Mouse (Mus musculus) liver, embryonic 16.5 days (tissue): ENCODE measurements around the gene Cdh13. TPM values are rescaled to one million over a fixed set of nuclear protein-coding genes. Genes with fewer than 3 reads are reported as not detected.

Experiments
- ATAC-seq: fragments of 200-750 bp; cut with Nextera tagmentation; 2 replicates; pipeline ENCODE4 v1.8.0; 2017; ENCODE audit warnings: low read depth, mild to moderate bottlenecking, moderate number of reproducible peaks, moderate library complexity
- H3K27ac ChIP-seq: fragments of 300-500 bp; sonication (generic); 2 replicates; pipeline ENCODE4 v1.5.1; 2014; ENCODE audit warnings: mild to moderate bottlenecking, low read length
- H3K27me3 ChIP-seq: fragments of 300-500 bp; sonication (generic); 2 replicates; pipeline ENCODE4 v1.6.1; 2014; ENCODE audit warnings: low read depth, low read length, mixed read lengths; ENCODE audit not compliant: control insufficient read depth, insufficient read depth
- H3K36me3 ChIP-seq: fragments of 300-500 bp; sonication (generic); 2 replicates; pipeline ENCODE4 v1.6.1; 2014; ENCODE audit warnings: mild to moderate bottlenecking; ENCODE audit not compliant: control insufficient read depth, insufficient read depth
- H3K4me1 ChIP-seq: fragments of 300-500 bp; sonication (generic); 2 replicates; pipeline ENCODE4 v1.6.1; 2014; ENCODE audit warnings: low read depth, low read length, mixed read lengths; ENCODE audit not compliant: control insufficient read depth
- H3K4me2 ChIP-seq: fragments of 300-500 bp; sonication (generic); 2 replicates; pipeline ENCODE4 v1.6.1; 2014; ENCODE audit warnings: low read depth, low read length, mixed read lengths
- H3K4me3 ChIP-seq: fragments of 300-500 bp; sonication (generic); 2 replicates; pipeline ENCODE4 v1.5.1; 2014; ENCODE audit warnings: low read depth, mild to moderate bottlenecking, low read length
- H3K9ac ChIP-seq: fragments of 300-500 bp; sonication (generic); 2 replicates; pipeline ENCODE4 v1.6.1; 2014; ENCODE audit warnings: low read depth, low read length
- H3K9me3 ChIP-seq: fragments of 300-500 bp; sonication (generic); replicated peaks from 2 replicates; pipeline ENCODE4 v1.6.1; 2016; ENCODE audit warnings: low read length; ENCODE audit not compliant: control insufficient read depth
- WGBS: fragments of 180-500 bp; shearing (Covaris S2); extraction: QIAGEN DNeasy Blood & Tissue Kit; methylation state at CpG from one replicate; pipeline ENCODE4 v1.1.7; 2014; ENCODE audit not compliant: insufficient replicate concordance; 5-methylcytosine and 5-hydroxymethylcytosine counted together
- polyA plus RNA-seq: library from polyadenylated mRNA; unstranded; fragments of >200 nt; fragmentation: Nextera tagmentation; extraction: Ambion mirVana; gene quantifications from 2 replicates; pipeline ENCODE4 v1.2.1, GENCODE M21; 2015

The Cdh13 gene
- polyA plus RNA-seq, 1 experiment from 2014 or later: 1.0 TPM

DNA sequence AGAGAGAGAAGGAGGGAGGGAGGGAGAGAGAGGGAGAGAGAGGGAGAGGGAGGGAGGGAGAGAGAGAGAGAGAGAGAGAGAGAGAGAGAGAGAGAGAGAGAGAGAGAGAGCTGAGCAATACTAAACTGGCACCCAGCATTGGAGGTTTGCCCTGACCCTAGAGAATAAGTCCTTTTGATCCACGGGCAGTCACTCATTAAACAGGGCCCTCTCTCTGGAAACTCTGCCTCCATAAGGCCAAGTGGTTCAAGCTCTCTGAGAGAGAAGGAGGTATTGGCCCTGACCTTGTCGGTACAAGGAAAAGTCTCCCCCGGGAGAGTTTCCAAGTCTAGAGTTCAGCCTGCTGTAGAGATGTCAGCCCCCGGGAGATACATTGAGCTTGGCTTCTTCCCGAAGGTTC lies 564.5 kb downstream of the Cdh13 start:
- no peak overlapping the region for H3K4me3 ChIP-seq
- H3K4me2 ChIP-seq: no peak overlapping the region
- no peaks in the 10 kb centered on the region for H3K9me3 ChIP-seq
- H3K36me3 ChIP-seq: no peaks in the 10 kb centered on the region
- no peak overlapping the region for H3K9ac ChIP-seq
- ATAC-seq: no peak
- WGBS: 51% methylated on average over 5 of the region's 5 CpGs
- no peaks in the 10 kb centered on the region for H3K27me3 ChIP-seq
- no peaks in the 10 kb centered on the region for H3K4me1 ChIP-seq
- H3K27ac ChIP-seq: no peak overlapping the region

DNA sequence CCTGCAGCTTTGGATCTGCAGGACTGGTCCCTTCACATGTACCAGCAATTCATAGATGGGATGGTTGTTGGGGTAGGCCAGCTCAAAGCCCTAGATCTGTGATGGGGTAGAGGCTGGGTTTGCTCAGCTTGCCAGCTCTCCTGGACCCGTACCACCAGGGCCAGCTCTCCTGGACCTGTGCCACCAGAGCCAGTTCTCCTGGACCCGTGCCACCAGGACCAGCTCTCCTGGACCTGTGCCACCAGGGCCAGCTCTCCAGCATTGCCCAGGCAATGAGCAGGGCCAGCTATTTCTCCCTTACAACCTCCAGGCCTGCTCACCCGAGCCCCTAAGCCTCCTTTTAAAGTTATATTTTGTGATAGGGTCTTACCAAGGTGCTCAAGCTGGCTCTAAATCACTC lies 566.0 kb downstream of the Cdh13 start:
- no peaks in the 10 kb centered on the region for H3K36me3 ChIP-seq
- H3K9ac ChIP-seq: no peak overlapping the region
- no peak for ATAC-seq
- no peak overlapping the region for H3K4me2 ChIP-seq
- H3K4me1 ChIP-seq: no peaks in the 10 kb centered on the region
- no peaks in the 10 kb centered on the region for H3K27me3 ChIP-seq
- 42% methylated on average over 3 of the region's 3 CpGs for WGBS
- no peaks in the 10 kb centered on the region for H3K9me3 ChIP-seq
- H3K4me3 ChIP-seq: no peak overlapping the region
- no peak overlapping the region for H3K27ac ChIP-seq

DNA sequence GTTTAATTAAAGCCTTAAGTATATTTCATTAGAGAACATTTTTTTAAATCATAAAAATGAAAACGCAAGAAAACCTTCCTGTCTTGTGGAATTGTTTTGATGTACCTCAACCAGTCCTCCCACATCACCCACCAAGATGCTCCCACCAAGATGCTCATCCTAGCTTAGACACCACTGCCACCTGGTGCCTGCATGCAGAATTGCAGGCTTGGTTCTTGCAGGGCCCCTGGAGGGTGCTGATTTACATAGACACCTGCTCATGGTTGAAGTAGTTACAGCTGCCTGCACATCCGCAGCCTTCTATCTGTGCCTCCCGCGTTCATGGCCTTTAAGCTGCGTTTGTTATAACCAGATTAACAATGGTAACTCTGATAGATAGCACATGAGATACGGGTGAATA lies 566.8 kb downstream of the Cdh13 start:
- Histone ChIP-seq H3K9ac (no peak overlapping the region), H3K27ac (no peak overlapping the region), H3K27me3 (no peaks in the 10 kb centered on the region), H3K9me3 (no peaks in the 10 kb centered on the region), H3K36me3 (no peaks in the 10 kb centered on the region), H3K4me1 (no peaks in the 10 kb centered on the region), H3K4me3 (no peak overlapping the region), H3K4me2 (no peak overlapping the region)
- WGBS: 13% methylated on average over 6 of the region's 6 CpGs
- ATAC-seq: no peak

DNA sequence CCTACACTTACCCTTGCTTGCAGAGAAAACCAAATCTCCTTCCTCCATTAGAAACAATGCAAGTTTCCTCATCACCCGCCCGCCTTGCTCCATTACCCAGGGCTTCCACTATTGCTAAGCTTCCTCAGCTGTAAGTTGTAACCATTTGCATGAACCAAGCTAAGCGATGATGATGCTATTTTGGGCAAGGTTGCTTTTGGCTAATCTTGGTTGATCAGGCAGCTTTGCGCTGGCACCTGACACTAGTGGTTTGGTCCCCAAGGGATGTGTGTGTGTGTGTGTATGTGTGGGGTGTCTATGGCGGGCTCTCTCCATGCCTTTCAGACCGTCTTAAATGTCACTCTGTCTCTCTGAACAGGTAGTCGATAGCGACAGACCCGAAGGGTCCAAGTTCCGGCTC lies 567.8 kb downstream of the Cdh13 start:
- H3K36me3 ChIP-seq: no peaks in the 10 kb centered on the region
- WGBS: 74% methylated on average over 10 of the region's 10 CpGs
- no peaks in the 10 kb centered on the region for H3K27me3 ChIP-seq
- no peak overlapping the region for H3K4me2 ChIP-seq
- no peak overlapping the region for H3K9ac ChIP-seq
- no peak overlapping the region for H3K27ac ChIP-seq
- H3K4me1 ChIP-seq: no peaks in the 10 kb centered on the region
- no peaks in the 10 kb centered on the region for H3K9me3 ChIP-seq
- ATAC-seq: no peak
- no peak overlapping the region for H3K4me3 ChIP-seq

DNA sequence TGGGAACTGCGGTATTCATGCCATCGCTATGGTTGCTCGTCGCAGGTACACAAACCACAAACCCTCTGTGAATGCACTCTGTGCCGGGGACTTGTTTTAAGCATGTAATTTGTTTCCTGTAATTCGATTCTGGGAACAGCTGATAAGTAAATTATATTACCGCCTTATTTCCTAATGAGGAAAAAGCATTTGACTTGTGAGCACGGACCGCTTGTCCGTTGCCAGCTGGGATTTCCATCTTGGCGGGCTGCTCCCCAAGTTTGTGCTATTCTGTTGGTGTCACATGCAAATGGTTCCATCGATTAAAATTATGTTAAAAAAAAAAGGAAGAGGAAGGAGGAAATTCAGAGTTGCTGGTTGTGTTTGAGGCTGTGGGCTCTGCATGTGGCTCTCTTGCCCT lies 569.3 kb downstream of the Cdh13 start:
- Histone ChIP-seq H3K4me2 (no peak overlapping the region), H3K27me3 (no peaks in the 10 kb centered on the region), H3K9me3 (no peaks in the 10 kb centered on the region), H3K4me3 (no peak overlapping the region), H3K9ac (no peak overlapping the region), H3K36me3 (no peaks in the 10 kb centered on the region), H3K27ac (no peak overlapping the region), H3K4me1 (no peaks in the 10 kb centered on the region)
- ATAC-seq: no peak
- 67% methylated on average over 12 of the region's 12 CpGs for WGBS

DNA sequence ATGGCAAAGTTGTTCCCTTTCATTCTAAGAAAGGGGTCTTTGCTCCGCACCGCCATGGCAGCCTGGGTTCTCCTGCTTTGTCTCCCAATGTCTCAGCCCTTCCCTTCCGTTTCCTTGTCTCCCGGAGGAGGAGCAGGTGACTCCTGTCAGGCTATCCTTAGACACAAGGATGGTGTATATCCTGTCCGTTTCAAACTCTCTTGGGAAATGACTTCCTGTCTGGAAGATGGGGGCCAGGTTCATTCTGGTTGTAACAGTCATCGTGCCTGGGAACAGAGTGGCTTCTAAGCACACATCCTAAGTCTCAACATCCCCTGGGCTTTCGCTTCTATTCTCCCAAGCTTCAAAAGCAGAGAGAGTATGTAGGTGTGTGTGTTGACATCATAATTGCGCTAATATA lies 571.1 kb downstream of the Cdh13 start:
- Histone ChIP-seq H3K4me2 (no peak overlapping the region), H3K27ac (no peak overlapping the region), H3K9me3 (no peaks in the 10 kb centered on the region; the same call in 1 of the 2 replicates), H3K27me3 (no peaks in the 10 kb centered on the region), H3K4me3 (no peak overlapping the region), H3K4me1 (no peaks in the 10 kb centered on the region), H3K9ac (no peak overlapping the region), H3K36me3 (no peaks in the 10 kb centered on the region)
- no peak for ATAC-seq
- WGBS: 62% methylated on average over 8 of the region's 8 CpGs

DNA sequence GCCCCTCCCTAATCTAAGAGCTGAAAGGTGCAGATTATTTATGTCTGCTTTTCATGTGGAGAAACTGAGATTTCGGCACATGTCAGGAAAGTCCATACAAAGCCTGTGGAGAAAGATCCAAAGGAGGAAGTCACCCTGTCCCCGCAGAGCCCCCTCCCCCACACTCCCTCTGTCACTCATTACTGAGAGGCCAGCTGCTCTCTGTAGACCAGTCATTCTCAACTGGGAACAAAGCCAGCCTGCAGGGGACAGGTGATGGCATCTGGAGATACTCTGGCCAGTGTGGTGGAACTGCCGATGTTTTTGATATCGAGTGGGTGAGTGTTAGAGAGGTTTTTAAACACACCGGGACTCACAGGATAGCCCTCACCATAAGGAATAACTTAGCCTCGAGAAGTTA lies 582.8 kb downstream of the Cdh13 start:
- no peak overlapping the region for H3K27ac ChIP-seq
- H3K27me3 ChIP-seq: no peaks in the 10 kb centered on the region
- H3K4me3 ChIP-seq: no peak overlapping the region
- no peak overlapping the region for H3K4me2 ChIP-seq
- WGBS: 63% methylated on average over 6 of the region's 6 CpGs
- no peaks in the 10 kb centered on the region for H3K36me3 ChIP-seq
- no peak overlapping the region for H3K9ac ChIP-seq
- ATAC-seq: no peak
- H3K9me3 ChIP-seq: no peaks in the 10 kb centered on the region; the same call in 1 of the 2 replicates
- H3K4me1 ChIP-seq: no peaks in the 10 kb centered on the region

DNA sequence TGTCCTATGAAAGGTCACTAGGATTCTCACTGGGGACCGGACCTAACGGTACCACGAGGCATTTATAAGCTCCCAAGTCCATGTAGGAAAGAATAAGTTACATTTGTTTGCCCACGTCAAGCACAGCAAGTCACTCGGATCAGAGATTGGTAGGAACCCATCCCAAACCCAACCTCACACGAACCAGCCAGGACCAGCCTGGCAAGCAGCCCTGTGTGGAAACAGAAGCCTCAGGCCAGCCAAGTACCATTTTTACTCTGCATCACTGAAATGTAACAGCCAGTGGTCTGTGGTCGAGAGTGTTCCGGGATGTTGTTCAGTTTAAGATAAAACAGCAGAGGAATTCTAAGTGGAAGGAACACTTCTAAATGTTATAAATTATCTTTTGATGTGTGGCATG lies 587.2 kb downstream of the Cdh13 start:
- H3K36me3 ChIP-seq: no peaks in the 10 kb centered on the region
- H3K9ac ChIP-seq: no peak overlapping the region
- H3K27ac ChIP-seq: no peak overlapping the region
- no peak for ATAC-seq
- H3K4me2 ChIP-seq: no peak overlapping the region
- WGBS: 72% methylated on average over 8 of the region's 8 CpGs
- H3K4me1 ChIP-seq: no peaks in the 10 kb centered on the region
- H3K9me3 ChIP-seq: no peaks in the 10 kb centered on the region; the same call in 1 of the 2 replicates
- no peaks in the 10 kb centered on the region for H3K27me3 ChIP-seq
- H3K4me3 ChIP-seq: no peak overlapping the region

DNA sequence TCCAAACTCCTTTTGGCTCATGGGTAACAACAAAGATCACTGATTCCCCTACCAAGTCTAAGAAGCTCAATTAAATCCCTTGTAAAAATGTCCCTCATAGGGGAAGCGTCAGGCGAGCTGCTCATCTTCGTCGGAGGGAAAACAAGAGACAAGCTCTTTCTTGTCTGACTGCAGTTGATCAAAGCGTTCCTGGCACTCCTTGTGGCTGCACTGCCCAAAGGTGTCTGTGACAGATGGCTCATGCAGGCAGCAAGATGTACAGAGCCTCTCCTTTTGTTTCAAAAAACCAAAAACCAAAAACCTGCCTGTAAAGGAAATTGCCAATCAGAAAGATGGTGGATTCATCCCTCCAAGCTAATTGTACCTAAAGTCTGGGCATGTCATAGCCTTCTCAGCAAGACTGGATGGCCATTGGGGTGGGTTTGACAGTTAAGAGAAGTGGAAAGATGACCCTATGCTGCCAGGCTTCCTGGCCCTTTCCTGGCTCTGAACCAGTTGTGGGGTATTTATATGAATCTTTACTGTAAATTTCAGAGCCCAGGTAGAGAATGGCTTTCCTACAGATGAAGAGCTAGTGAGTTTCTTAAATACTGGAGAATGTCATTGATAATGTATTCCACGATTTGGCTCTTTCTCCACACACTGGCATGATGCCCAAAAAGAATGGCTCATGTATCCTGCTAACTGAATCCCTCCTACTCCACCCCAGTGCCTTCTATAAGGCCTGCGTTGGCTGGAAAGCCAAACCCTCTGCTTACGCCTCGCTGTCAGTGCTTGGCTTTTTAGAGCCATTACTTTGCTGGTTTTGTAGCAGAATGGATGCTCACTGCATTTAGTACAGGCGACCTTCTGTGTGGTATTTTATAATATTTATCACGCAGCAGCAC lies 596.6 kb downstream of the Cdh13 start:
- peaks cover 2% of the 10 kb centered on the region for H3K9me3 ChIP-seq
- no peaks in the 10 kb centered on the region for H3K36me3 ChIP-seq
- H3K27ac ChIP-seq: no peak overlapping the region
- 63% methylated on average over 11 of the region's 11 CpGs for WGBS
- no peaks in the 10 kb centered on the region for H3K27me3 ChIP-seq
- no peaks in the 10 kb centered on the region for H3K4me1 ChIP-seq
- H3K4me2 ChIP-seq: no peak overlapping the region
- H3K9ac ChIP-seq: no peak overlapping the region
- H3K4me3 ChIP-seq: no peak overlapping the region
- ATAC-seq: no peak
